Mouse (Mus musculus) thymus, adult 2 months (tissue): ENCODE results near the gene Gabrb2.

ENCODE experiments used
- CTCF ChIP-seq: fragments of 200-500 bp; IDR thresholded peaks from 2 replicates; pipeline ENCODE4 v1.5.1; 2012; ENCODE audit warnings: mild to moderate bottlenecking, control low read depth, low read length, moderate library complexity, borderline replicate concordance; ENCODE audit not compliant: control insufficient read depth, poor library complexity, insufficient read depth; ENCODE audit errors: extremely low read depth
- POLR2A ChIP-seq: fragments of 200-500 bp; IDR thresholded peaks from 2 replicates; pipeline ENCODE4 v1.6.1; 2012; ENCODE audit warnings: mild to moderate bottlenecking, low read length, control low read depth, moderate library complexity; ENCODE audit not compliant: control insufficient read depth, poor library complexity, insufficient read depth; ENCODE audit errors: extremely low read depth

GRCm38 (mm10) chr11:42487625-42488024, 68.1 kb downstream of the Gabrb2 start:
- TF ChIP-seq CTCF (no peak), POLR2A (no peak)
